Mouse (Mus musculus): ENCODE results near the gene Trim45.

- no peak for TF ChIP-seq USF1 (IDR thresholded peaks at IDR 0.05; ENCODE audit: low read depth)
- no peak for TF ChIP-seq TCF3 (IDR thresholded peaks at IDR 0.05; ENCODE audit: insufficient read length, low read depth)
- no peak for TF ChIP-seq POLR2A (IDR thresholded peaks at IDR 0.05; ENCODE audit: insufficient read length, low read depth)
- no peak for TF ChIP-seq MAX (IDR thresholded peaks at IDR 0.05; ENCODE audit: low read depth)
These were observed 11.4 kb upstream of the Trim45 start for GRCm38 (mm10) chr3:100910621-100911020.
